Mouse (Mus musculus) heart, embryonic 13.5 days (tissue): ENCODE results near the gene Lepr. TPM values are rescaled to one million over a fixed set of nuclear protein-coding genes. Genes with fewer than 3 reads are reported as not detected.

Source experiments
- ATAC-seq: fragments of 200-750 bp; cut with Nextera tagmentation; 2 replicates; pipeline ENCODE4 v1.8.0; 2017; ENCODE audit warnings: moderate TSS enrichment; ENCODE audit not compliant: insufficient number of reproducible peaks, low FRiP score, low TSS enrichment; ENCODE audit errors: extremely low read depth
- H3K27ac ChIP-seq: fragments of 300-500 bp; sonication (generic); replicated peaks from 2 replicates; pipeline ENCODE4 v1.5.1; 2015; ENCODE audit warnings: moderate library complexity, mild to moderate bottlenecking, inconsistent platforms
- H3K27me3 ChIP-seq: fragments of 300-500 bp; sonication (generic); replicated peaks from 2 replicates; pipeline ENCODE4 v1.6.1; 2015; ENCODE audit warnings: mild to moderate bottlenecking, inconsistent platforms
- H3K36me3 ChIP-seq: fragments of 300-500 bp; sonication (generic); 2 replicates; pipeline ENCODE4 v1.6.1; 2015; ENCODE audit warnings: mild to moderate bottlenecking, inconsistent platforms
- H3K4me1 ChIP-seq: fragments of 300-500 bp; sonication (generic); 2 replicates; pipeline ENCODE4 v1.6.1; 2015; ENCODE audit warnings: inconsistent platforms
- H3K4me2 ChIP-seq: fragments of 300-500 bp; sonication (generic); 2 replicates; pipeline ENCODE4 v1.6.1; 2015; ENCODE audit warnings: inconsistent platforms, mild to moderate bottlenecking, moderate library complexity
- H3K4me3 ChIP-seq: fragments of 300-500 bp; sonication (generic); 2 replicates; pipeline ENCODE4 v1.5.1; 2015; ENCODE audit warnings: moderate library complexity, mild to moderate bottlenecking, inconsistent platforms
- H3K9ac ChIP-seq: fragments of 300-500 bp; sonication (generic); 2 replicates; pipeline ENCODE4 v1.6.1; 2015; ENCODE audit warnings: inconsistent platforms, mild to moderate bottlenecking, moderate library complexity
- H3K9me3 ChIP-seq: fragments of 300-500 bp; sonication (generic); 2 replicates; pipeline ENCODE4 v1.6.1; 2016; ENCODE audit warnings: inconsistent platforms
- WGBS: fragments of 180-500 bp; shearing (Covaris S2); methylation state at CpG from one replicate; pipeline ENCODE4 v1.1.7; 2015; ENCODE audit warnings: mixed read lengths; 5-methylcytosine and 5-hydroxymethylcytosine counted together
- polyA plus RNA-seq: library from polyadenylated mRNA; unstranded; fragments of >200 nt; fragmentation: Nextera tagmentation; extraction: Ambion mirVana; gene quantifications from 2 replicates; pipeline ENCODE4 v1.2.1, GENCODE M21; 2015

Gene Lepr
- 0.76 and 0.95 TPM in 2 replicates for polyA plus RNA-seq

- Histone ChIP-seq H3K27ac (no peak within 1 kb of the TSS), H3K4me3 (peak within 1 kb of the TSS; percentile 63), H3K4me1 (peaks cover 4% of the 10 kb centered on the region), H3K9ac (peak within 1 kb of the TSS; percentile 76), H3K4me2 (peak within 1 kb of the TSS; percentile 97), H3K27me3 (peaks cover 30% of the 10 kb centered on the region), H3K9me3 (no peaks in the 10 kb centered on the region), H3K36me3 (no peaks in the 10 kb centered on the region)
- ATAC-seq, result no peak
- WGBS, result 1% methylated on average over 50 of the region's 50 CpGs
Observed at GRCm38 (mm10) chr4:101717367-101718121, at the start of gene Lepr. Lepr (plus strand) TSS chr4:101717404.

- Histone ChIP-seq H3K36me3 (0 out of 2 replicates have a peak, but pooled peaks cover 4% of the 10 kb centered on the region), H3K27ac (no peak overlapping the region), H3K4me2 (no peak overlapping the region), H3K27me3 (no peaks in the 10 kb centered on the region), H3K4me3 (no peak overlapping the region), H3K9me3 (peaks cover 4% of the 10 kb centered on the region; the same call in 1 of the 2 replicates), H3K4me1 (peaks cover 3% of the 10 kb centered on the region; the same call in 1 of the 2 replicates), H3K9ac (no peak overlapping the region)
- ATAC-seq, result no peak
- 59% methylated on average over 5 of the region's 5 CpGs for WGBS
Observed at GRCm38 (mm10) chr4:101669161-101669560, 48.0 kb upstream of the Lepr start.

GRCm38 (mm10) chr4:101669811-101670210 lies 47.4 kb upstream of the Lepr start:
- Histone ChIP-seq H3K4me1 (peaks cover 3% of the 10 kb centered on the region; the same call in 1 of the 2 replicates), H3K9ac (no peak overlapping the region), H3K36me3 (0 out of 2 replicates have a peak, but pooled peaks cover 3% of the 10 kb centered on the region), H3K27ac (no peak overlapping the region), H3K4me2 (no peak overlapping the region), H3K9me3 (peaks cover 4% of the 10 kb centered on the region; the same call in 1 of the 2 replicates), H3K27me3 (no peaks in the 10 kb centered on the region), H3K4me3 (no peak overlapping the region)
- 73% methylated on average over 5 of the region's 5 CpGs for WGBS
- ATAC-seq, result no peak

- Histone ChIP-seq H3K9ac (no peak overlapping the region), H3K9me3 (no peaks in the 10 kb centered on the region), H3K4me1 (no peaks in the 10 kb centered on the region), H3K36me3 (no peaks in the 10 kb centered on the region), H3K4me3 (no peak overlapping the region), H3K4me2 (no peak overlapping the region), H3K27me3 (no peaks in the 10 kb centered on the region), H3K27ac (no peak overlapping the region)
- ATAC-seq, result no peak
- 58% methylated on average over 5 of the region's 5 CpGs for WGBS
Observed at GRCm38 (mm10) chr4:101674790-101675189, 42.4 kb upstream of the Lepr start.

GRCm38 (mm10) chr4:101675726-101676125 lies 41.5 kb upstream of the Lepr start:
- no peak overlapping the region for H3K4me3 ChIP-seq
- H3K9me3 ChIP-seq, result no peaks in the 10 kb centered on the region
- ATAC-seq, result no peak
- H3K27me3 ChIP-seq, result no peaks in the 10 kb centered on the region
- no peak overlapping the region for H3K4me2 ChIP-seq
- no peak overlapping the region for H3K9ac ChIP-seq
- 52% methylated on average over 4 of the region's 4 CpGs for WGBS
- no peaks in the 10 kb centered on the region for H3K4me1 ChIP-seq
- no peak overlapping the region for H3K27ac ChIP-seq
- H3K36me3 ChIP-seq, result no peaks in the 10 kb centered on the region

- Histone ChIP-seq H3K36me3 (no peaks in the 10 kb centered on the region), H3K4me1 (no peaks in the 10 kb centered on the region), H3K9ac (no peak overlapping the region), H3K4me3 (no peak overlapping the region), H3K4me2 (no peak overlapping the region), H3K9me3 (no peaks in the 10 kb centered on the region), H3K27ac (no peak overlapping the region), H3K27me3 (no peaks in the 10 kb centered on the region)
- 80% methylated on average over 4 of the region's 4 CpGs for WGBS
- no peak for ATAC-seq
Observed at GRCm38 (mm10) chr4:101682620-101683019, 34.6 kb upstream of the Lepr start.

GRCm38 (mm10) chr4:101683086-101683485 lies 34.1 kb upstream of the Lepr start:
- ATAC-seq, result no peak
- H3K9me3 ChIP-seq, result no peaks in the 10 kb centered on the region
- H3K27ac ChIP-seq, result no peak overlapping the region
- no peak overlapping the region for H3K4me3 ChIP-seq
- H3K4me1 ChIP-seq, result no peaks in the 10 kb centered on the region
- no peaks in the 10 kb centered on the region for H3K36me3 ChIP-seq
- no peaks in the 10 kb centered on the region for H3K27me3 ChIP-seq
- no peak overlapping the region for H3K9ac ChIP-seq
- no peak overlapping the region for H3K4me2 ChIP-seq
- 59% methylated on average over 3 of the region's 3 CpGs for WGBS

- no peaks in the 10 kb centered on the region for H3K9me3 ChIP-seq
- no peak overlapping the region for H3K4me2 ChIP-seq
- no peaks in the 10 kb centered on the region for H3K27me3 ChIP-seq
- ATAC-seq, result no peak
- WGBS, result 68% methylated on average over 3 of the region's 3 CpGs
- no peaks in the 10 kb centered on the region for H3K36me3 ChIP-seq
- no peaks in the 10 kb centered on the region for H3K4me1 ChIP-seq
- H3K4me3 ChIP-seq, result no peak overlapping the region
- H3K9ac ChIP-seq, result no peak overlapping the region
- H3K27ac ChIP-seq, result no peak overlapping the region
Observed at GRCm38 (mm10) chr4:101684821-101685220, 32.4 kb upstream of the Lepr start.

GRCm38 (mm10) chr4:101686227-101686810 lies 30.9 kb upstream of the Lepr start:
- ATAC-seq, result no peak
- H3K9ac ChIP-seq, result no peak overlapping the region

GRCm38 (mm10) chr4:101689241-101689640 lies 28.0 kb upstream of the Lepr start:
- H3K9ac ChIP-seq, result no peak overlapping the region
- H3K9me3 ChIP-seq, result no peaks in the 10 kb centered on the region
- H3K27ac ChIP-seq, result no peak overlapping the region
- H3K4me1 ChIP-seq, result no peaks in the 10 kb centered on the region
- no peak overlapping the region for H3K4me3 ChIP-seq
- H3K36me3 ChIP-seq, result no peaks in the 10 kb centered on the region
- H3K27me3 ChIP-seq, result no peaks in the 10 kb centered on the region
- WGBS, result 70% methylated on average over 4 of the region's 4 CpGs
- ATAC-seq, result no peak
- no peak overlapping the region for H3K4me2 ChIP-seq

More at GRCm38 (mm10) chr4:101686227-101686810, 30.9 kb upstream of the Lepr start:
- H3K4me3 ChIP-seq, result no peak overlapping the region
- no peak overlapping the region for H3K4me2 ChIP-seq
- H3K4me1 ChIP-seq, result no peaks in the 10 kb centered on the region
- H3K9me3 ChIP-seq, result no peaks in the 10 kb centered on the region
- no peaks in the 10 kb centered on the region for H3K27me3 ChIP-seq
- H3K27ac ChIP-seq, result no peak overlapping the region
- no peaks in the 10 kb centered on the region for H3K36me3 ChIP-seq
- 68% methylated on average over 13 of the region's 13 CpGs for WGBS

GRCm38 (mm10) chr4:101689645-101690044 lies 27.6 kb upstream of the Lepr start:
- ATAC-seq, result no peak
- Histone ChIP-seq H3K27ac (no peak overlapping the region), H3K9me3 (no peaks in the 10 kb centered on the region), H3K36me3 (no peaks in the 10 kb centered on the region), H3K27me3 (no peaks in the 10 kb centered on the region), H3K4me2 (no peak overlapping the region), H3K9ac (no peak overlapping the region), H3K4me3 (no peak overlapping the region), H3K4me1 (no peaks in the 10 kb centered on the region)
- WGBS, result 62% methylated on average over 5 of the region's 5 CpGs
